Mouse (Mus musculus): ENCODE results near the gene Mmel1. TPM values are rescaled to one million over a fixed set of nuclear protein-coding genes. Genes with fewer than 3 reads are reported as not detected.
A peak's percentile ranks its signal among the peaks of the same experiment; 100 is the strongest.

Mmel1 gene
- total RNA-seq, 2 experiments from 2014 or later = 0.49 to 0.68 TPM

DNA sequence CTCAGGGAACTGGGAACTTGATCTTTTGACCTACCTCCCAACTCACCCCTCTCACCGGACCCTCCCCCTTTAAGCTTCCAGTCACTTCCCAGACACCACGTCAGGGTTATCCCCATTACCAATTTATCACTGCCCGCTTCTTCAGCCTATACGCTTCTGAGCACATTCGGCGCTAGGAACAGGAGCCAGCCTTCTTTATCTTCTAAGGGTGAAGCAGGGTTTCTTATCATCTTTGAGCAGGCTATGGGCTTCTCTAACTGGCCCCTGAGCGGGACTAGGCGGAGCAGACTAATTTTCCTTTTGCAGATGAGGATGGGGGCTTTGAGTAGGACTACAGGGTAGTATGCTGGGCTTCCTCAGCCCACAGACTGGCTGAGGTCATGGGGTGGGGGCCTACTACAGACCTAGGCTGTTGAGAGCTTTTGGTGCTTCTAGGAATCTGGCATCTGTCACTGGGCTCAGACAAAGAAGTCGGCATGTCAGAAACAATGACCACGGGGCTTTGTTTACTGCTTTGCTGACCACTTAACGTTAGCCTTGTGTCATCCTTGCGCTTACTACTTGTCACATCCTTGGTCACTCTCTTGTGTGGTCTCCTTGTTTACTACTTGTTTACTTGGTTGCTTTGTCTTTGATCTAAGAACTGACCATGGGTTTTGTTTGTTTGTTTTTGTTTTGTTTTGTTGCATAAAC lies 59.2 kb downstream of the Mmel1 start, which contains the start of gene Tnfrsf14:
Tnfrsf14 (minus strand) TSS at position 169 of the 693 bp plus-strand sequence.
- no peak for DNase-seq
- intact Hi-C loops (cut with DNase I; ENCODE audit: low total_unique reads) = no loop called here

GRCm38 (mm10) chr4:154929088-154929660 lies 59.8 kb downstream of the Mmel1 start:
- DNase-seq = no peak
- intact Hi-C loops (cut with DNase I; ENCODE audit: low total_unique reads) = no loop called here

DNA sequence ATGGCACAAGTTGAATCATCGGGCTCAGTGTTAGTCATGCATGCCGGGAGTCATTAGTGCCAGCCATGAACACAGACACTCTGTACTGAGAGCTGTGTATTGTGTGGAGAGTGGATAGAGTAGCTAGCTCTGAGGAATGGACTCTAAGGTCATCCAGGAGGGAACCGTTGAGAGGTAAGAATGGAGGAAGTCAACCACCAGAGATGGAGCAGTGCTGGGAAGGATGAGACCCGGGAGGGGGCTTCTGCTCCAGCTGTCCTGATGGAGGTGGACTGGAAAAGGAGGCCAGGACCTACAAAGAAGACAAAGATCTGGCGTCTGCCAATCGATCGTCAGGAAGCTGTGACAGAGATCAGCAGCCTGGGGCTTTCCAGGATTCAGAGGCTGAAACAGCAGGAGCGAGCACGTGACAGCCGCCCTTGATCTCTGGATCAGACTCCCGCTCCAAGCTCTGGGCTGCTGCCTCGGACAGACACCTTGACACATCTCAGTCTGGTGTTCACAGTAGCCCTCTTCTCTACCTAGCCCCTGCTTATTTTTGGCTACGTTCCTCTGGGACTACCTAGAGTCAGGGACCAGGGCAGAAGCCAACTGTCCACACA lies 64.0 kb downstream of the Mmel1 start:
- intact Hi-C loops (cut with DNase I; ENCODE audit: low total_unique reads) = no loop called here
- no peak for DNase-seq

DNA sequence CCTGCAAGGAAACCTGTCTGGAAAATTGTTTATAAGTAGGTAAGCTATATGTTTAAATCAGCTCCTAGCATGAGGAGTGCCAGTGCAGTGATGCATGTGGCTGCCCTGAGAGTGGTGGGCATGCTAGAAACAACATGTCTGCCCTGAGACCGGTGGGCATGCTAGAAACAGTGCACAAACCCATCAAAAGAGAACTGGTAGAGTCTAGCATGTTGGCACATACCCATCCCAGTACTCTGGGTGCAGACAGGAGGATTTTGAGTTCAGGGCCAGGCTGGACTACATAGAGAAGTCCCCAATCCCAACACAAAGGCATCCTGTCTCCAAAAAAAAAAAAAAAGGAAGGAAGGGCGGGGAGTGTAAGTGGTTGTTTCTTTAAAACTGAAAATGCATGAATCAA lies 65.4 kb downstream of the Mmel1 start:
- intact Hi-C loops (cut with DNase I; ENCODE audit: low total_unique reads) = no loop called here
- no peak for DNase-seq

DNA sequence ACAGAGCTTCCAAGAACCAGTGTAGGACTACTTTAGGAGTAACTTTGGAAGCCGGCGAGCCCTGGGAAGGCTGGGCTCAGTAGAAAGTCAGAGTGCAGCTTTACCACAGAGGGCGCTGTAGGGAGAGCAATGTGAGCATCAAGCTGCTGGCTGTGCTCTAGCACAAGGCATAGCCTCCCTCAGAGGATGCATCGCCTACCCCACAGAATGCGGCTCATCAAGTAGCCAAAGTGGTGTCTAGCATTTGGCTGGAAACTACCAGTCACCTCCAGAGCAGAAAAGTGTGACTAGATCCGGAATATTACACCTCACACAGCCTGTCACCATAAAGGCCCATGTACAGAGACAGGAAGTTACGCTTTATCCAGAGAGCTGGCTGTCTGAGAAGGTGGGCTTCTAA lies 66.4 kb downstream of the Mmel1 start:
- intact Hi-C loops (cut with DNase I; ENCODE audit: low total_unique reads) = no loop called here

GRCm38 (mm10) chr4:154936542-154937255 lies 67.3 kb downstream of the Mmel1 start:
- no peak for DNase-seq
- intact Hi-C loops (cut with DNase I; ENCODE audit: low total_unique reads) = no loop called here

More for the DNA sequence above, 66.4 kb downstream of the Mmel1 start:
- DNase-seq = no peak

DNA sequence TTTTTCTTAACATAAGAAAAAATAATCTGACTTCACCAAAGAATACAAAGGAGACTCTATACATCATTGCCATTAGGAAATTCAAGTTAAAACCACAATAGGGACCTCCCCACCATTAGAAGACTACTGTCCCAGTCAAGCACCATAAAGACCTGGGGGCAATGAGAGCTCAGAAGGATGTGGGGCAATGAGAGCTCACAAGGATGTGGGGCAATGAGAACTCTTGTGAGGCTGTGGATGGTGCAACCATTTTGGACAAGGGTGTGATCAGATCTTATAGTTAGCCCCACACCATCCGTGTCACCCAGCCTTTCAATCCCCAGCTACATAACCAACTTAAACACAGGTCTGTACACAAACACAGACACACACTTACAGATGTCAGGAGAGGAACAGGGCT lies 68.4 kb downstream of the Mmel1 start:
- no peak for DNase-seq
- intact Hi-C loops (cut with DNase I; ENCODE audit: low total_unique reads) = no loop called here

DNA sequence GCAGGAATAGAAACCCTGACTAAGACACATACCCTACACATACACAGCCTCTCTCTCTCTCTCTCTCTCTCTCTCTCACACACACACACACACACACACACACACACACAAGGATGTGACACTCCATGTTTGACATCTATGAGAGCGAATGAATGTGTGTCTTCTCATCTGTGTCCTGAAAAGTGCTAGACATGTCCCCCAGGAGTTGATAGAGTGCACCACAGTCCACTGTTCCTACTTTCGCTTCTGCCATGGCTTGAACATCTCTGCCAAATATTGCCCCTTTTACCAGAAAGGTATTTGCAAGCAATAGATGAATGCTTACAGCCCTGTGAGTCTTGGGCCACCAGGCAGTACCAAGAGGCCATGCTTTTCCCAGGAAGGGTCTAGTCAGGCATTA lies 70.8 kb downstream of the Mmel1 start:
- no peak for DNase-seq
- intact Hi-C loops (cut with DNase I; ENCODE audit: low total_unique reads) = loop anchor here (10.0 kb wide), 1 partner anchor 65 kb away; no protein-coding TSS in a partner anchor

DNA sequence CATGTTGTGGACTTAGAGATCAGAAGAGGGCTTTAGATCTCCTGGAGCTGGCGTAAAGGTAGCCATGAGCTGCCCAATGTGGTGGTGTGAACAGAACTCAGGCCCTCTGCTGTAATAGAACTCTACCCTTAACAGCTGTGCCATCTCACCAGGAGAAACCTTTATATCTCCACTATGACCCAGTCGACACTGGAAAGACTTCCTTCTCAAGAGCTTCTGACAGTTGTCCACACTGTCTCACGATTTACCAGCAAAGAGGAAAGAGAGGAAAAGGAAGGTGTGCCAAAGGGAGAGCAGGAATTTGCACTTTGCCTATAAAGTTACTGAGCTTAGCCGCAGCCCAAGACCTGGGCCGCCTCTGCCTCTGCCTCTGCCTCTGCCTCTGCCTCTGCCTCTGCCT lies 72.4 kb downstream of the Mmel1 start:
- intact Hi-C loops (cut with DNase I; ENCODE audit: low total_unique reads) = loop anchor here (10.0 kb wide), 1 partner anchor 67 kb away; no protein-coding TSS in a partner anchor
- DNase-seq = no peak

DNA sequence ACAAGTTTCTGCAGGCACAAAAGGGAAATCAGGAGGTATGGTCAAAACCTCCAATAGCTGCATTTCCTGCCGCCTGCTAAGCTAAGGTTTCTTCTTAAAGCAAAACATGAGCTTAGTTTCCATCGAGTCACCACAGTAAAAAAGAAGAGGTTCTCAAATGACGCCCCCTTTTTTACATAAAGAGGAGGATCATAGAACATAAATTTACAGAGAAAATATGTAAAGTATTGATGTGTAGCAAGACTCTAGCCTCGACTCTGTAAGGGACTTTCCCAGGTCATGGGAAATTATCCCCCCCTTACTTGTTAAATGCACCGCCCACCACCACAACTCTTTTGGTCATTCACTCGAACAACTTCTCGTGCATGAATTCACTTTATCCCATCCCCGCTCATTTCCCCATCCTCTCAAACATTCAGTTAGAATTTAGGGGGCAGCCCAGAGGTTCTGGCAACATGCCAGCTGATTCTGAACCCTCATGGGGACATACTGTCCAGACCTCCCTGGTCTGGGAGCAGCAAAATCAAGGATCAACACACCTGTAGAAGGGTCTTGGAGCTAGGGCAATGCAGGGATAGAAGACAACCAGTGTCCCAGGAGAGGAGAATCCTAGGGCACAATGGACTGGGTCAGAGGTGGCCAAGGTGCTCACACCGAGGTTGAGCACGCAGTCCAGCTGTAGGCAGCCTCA lies 73.4 kb downstream of the Mmel1 start:
- no peak for DNase-seq
- intact Hi-C loops (cut with DNase I; ENCODE audit: low total_unique reads) = loop anchor here (10.0 kb wide), 1 partner anchor 68 kb away; no protein-coding TSS in a partner anchor

- intact Hi-C loops (cut with DNase I; ENCODE audit: low total_unique reads) = loop anchor here (10.0 kb wide), 1 partner anchor 69 kb away; no protein-coding TSS in a partner anchor
- no peak for DNase-seq
These were observed 74.1 kb downstream of the Mmel1 start for GRCm38 (mm10) chr4:154943323-154944039.

- intact Hi-C loops (cut with DNase I; ENCODE audit: low total_unique reads) = loop anchor here (10.0 kb wide), 1 partner anchor 69 kb away; no protein-coding TSS in a partner anchor
- peak; percentile 74 for DNase-seq
These were observed 74.8 kb downstream of the Mmel1 start for GRCm38 (mm10) chr4:154944121-154944590.

Other genes with a start within 250 kb of the Mmel1 start
- gene Prdm16, start 232.7 kb upstream of the Mmel1 start, total RNA-seq (2021) = 1 to 10 TPM; 1.2 to 3.5 TPM
- gene Actrt2, start 201.7 kb upstream of the Mmel1 start, total RNA-seq (2021) = not detected
- gene Ttc34, start 32.1 kb upstream of the Mmel1 start, total RNA-seq (2021) = not detected
- 100 to 1,000 TPM; 110 to 112 TPM for gene Fam213b, start 29.6 kb downstream of the Mmel1 start, total RNA-seq (2021)
- 1 to 10 TPM; 1.4 to 1.9 TPM for gene Tnfrsf14, start 59.0 kb downstream of the Mmel1 start, total RNA-seq (2021)
- gene Hes5, start 91.3 kb downstream of the Mmel1 start, total RNA-seq (2021) = under 1 TPM in 1 of 2 experiments, not detected in 1; 0.16 TPM
- gene Pank4, start 94.5 kb downstream of the Mmel1 start, total RNA-seq (2021) = 10 to 100 TPM; 24.1 to 31.4 TPM
- gene Plch2, start 187.2 kb downstream of the Mmel1 start, total RNA-seq (2021) = under 1 TPM in 1 of 2 experiments, not detected in 1; 0.04 TPM
- gene Pex10, start 197.4 kb downstream of the Mmel1 start, total RNA-seq (2021) = 10 to 100 TPM; 10.7 to 11.3 TPM
- 10 to 100 TPM; 48.1 to 48.8 TPM for gene Rer1, start 216.8 kb downstream of the Mmel1 start, total RNA-seq (2021)
- 1 to 10 TPM; 2.3 to 2.9 TPM for gene Morn1, start 217.0 kb downstream of the Mmel1 start, total RNA-seq (2021)